Comparison of ENCODE assay signal across 8 mouse cellular contexts in genomic region chr14:79426730-79427365, GRCm38 (mm10). TPM values are rescaled to one million over a fixed set of nuclear protein-coding genes. Genes with fewer than 3 reads are reported as not detected.
DNase-seq lines count a peak whose midpoint lies in the region; ATAC-seq and TF ChIP-seq lines count a peak whose summit lies in the region.
"Not testable (repeated sequence)": the region's sequence is repeated elsewhere in the genome, so short reads cannot be mapped to it uniquely, and the experiment has no call there.

No protein-coding gene starts in this region.

- H3K27ac ChIP-seq in embryonic fibroblast, embryonic 13.5 days (ENCODE audit: insufficient read depth, low read length): 0 out of 2 replicates have a peak overlapping the region, but pooled peaks have one; percentile 0
- H3K27ac ChIP-seq in heart, embryonic 10.5 days: peak overlapping the region; percentile 89
- peak overlapping the region; percentile 87 for H3K27ac ChIP-seq in hindbrain, embryonic 15.5 days (replicated peaks)
- H3K27ac ChIP-seq in layer of hippocampus, adult 2 months: peak overlapping the region; percentile 90
- peak overlapping the region; percentile 72 for H3K27ac ChIP-seq in lung, embryonic 14.5 days (ENCODE audit: low read depth)

- H3K4me3 ChIP-seq in embryonic fibroblast, embryonic 13.5 days (ENCODE audit: insufficient read depth, low read length): not testable (repeated sequence)
- peak overlapping the region; percentile 57 for H3K4me3 ChIP-seq in heart, embryonic 10.5 days
- H3K4me3 ChIP-seq in hindbrain, embryonic 15.5 days: peak overlapping the region; percentile 74
- peak overlapping the region; percentile 75 for H3K4me3 ChIP-seq in layer of hippocampus, adult 2 months
- H3K4me3 ChIP-seq in lung, embryonic 14.5 days (ENCODE audit: low read depth, low read length): peak overlapping the region; percentile 49
- peak overlapping the region; percentile 17 for H3K4me3 ChIP-seq in myocyte

- H3K27me3 ChIP-seq in heart, embryonic 10.5 days (ENCODE audit: insufficient read depth, poor library complexity, severe bottlenecking); hindbrain, embryonic 15.5 days; lung, embryonic 14.5 days (ENCODE audit: insufficient read depth, low read length); myocyte (ENCODE audit: control insufficient read depth, insufficient read depth, insufficient read length): not testable (repeated sequence)

- not testable (repeated sequence) for TF ChIP-seq POLR2A in embryonic fibroblast, embryonic 13.5 days (IDR thresholded peaks at IDR 0.05; ENCODE audit: low read depth, low read length); myocyte (IDR thresholded peaks at IDR 0.05; ENCODE audit: insufficient read length, low read depth)

- peaks cover 12% of the 10 kb centered on the region for H3K36me3 ChIP-seq in heart, embryonic 10.5 days
- H3K36me3 ChIP-seq in hindbrain, embryonic 15.5 days: peaks cover 15% of the 10 kb centered on the region
- H3K36me3 ChIP-seq in lung, embryonic 14.5 days (ENCODE audit: insufficient read depth); myocyte (ENCODE audit: control insufficient read depth, insufficient read depth): not testable (repeated sequence)

- peak; percentile 47 for ATAC-seq in hindbrain, embryonic 15.5 days (ENCODE audit: low FRiP score, low read depth)
- peak; percentile 59 for ATAC-seq in lung, embryonic 14.5 days (ENCODE audit: insufficient read depth)

- WGBS in heart, embryonic 10.5 days: 30% methylated on average over 16 of the region's 59 CpGs
- WGBS in hindbrain, embryonic 15.5 days: 38% methylated on average over 14 of the region's 59 CpGs
- WGBS in lung, embryonic 14.5 days: 47% methylated on average over 8 of the region's 59 CpGs

- not testable (repeated sequence) for H3ac ChIP-seq in myocyte (ENCODE audit: control insufficient read depth, insufficient read length)

- H3K9ac ChIP-seq in hindbrain, embryonic 15.5 days: peak overlapping the region; percentile 63
- peak overlapping the region; percentile 58 for H3K9ac ChIP-seq in lung, embryonic 14.5 days

- H3K4me1 ChIP-seq in embryonic fibroblast, embryonic 13.5 days (ENCODE audit: control insufficient read depth, insufficient read depth, low read length); heart, embryonic 10.5 days; hindbrain, embryonic 15.5 days (replicated peaks); lung, embryonic 14.5 days (ENCODE audit: insufficient read depth): not testable (repeated sequence)

- DNase-seq in cerebellum, adult 11 months: peak; percentile 23
- DNase-seq in heart, embryonic 10.5 days (ENCODE audit: low spot score); layer of hippocampus, adult 2 months (ENCODE audit: low spot score in 2 of 2); lung, embryonic 14.5 days: not testable (repeated sequence)
- DNase-seq in thymus, postnatal 36 days: peak; percentile 8 to 25

- H3K4me2 ChIP-seq in hindbrain, embryonic 15.5 days: peak overlapping the region; percentile 56
- H3K4me2 ChIP-seq in lung, embryonic 14.5 days: peak overlapping the region; percentile 57
- not testable (repeated sequence) for H3K4me2 ChIP-seq in myocyte (ENCODE audit: low read depth)

- not testable (repeated sequence) for H3K9me3 ChIP-seq in heart, embryonic 10.5 days; hindbrain, embryonic 15.5 days
- H3K9me3 ChIP-seq in lung, embryonic 14.5 days (ENCODE audit: low read depth, low read length): peaks cover 11% of the 10 kb centered on the region

- H3K79me2 ChIP-seq in myocyte (ENCODE audit: control insufficient read depth, insufficient read depth): not testable (repeated sequence)

- not testable (repeated sequence) for TF ChIP-seq CTCF in embryonic fibroblast, embryonic 13.5 days (IDR thresholded peaks at IDR 0.05; ENCODE audit: borderline replicate concordance, insufficient read depth, low read length); layer of hippocampus, adult 2 months (conservative IDR thresholded peaks at IDR 0.05); lung, embryonic 14.5 days (IDR thresholded peaks at IDR 0.05; ENCODE audit: low read depth)

RNA-seq across cellular contexts. Expression of gene Kbtbd7, which starts 0.5 kb away (rescaled TPM):
- polyA plus RNA-seq in embryonic fibroblast, embryonic 13.5 days (2011; ENCODE audit: insufficient read length, low read depth, missing spikeins): 4.3 and 6.4 TPM in 2 replicates
- polyA plus RNA-seq in heart, embryonic 10.5 days (2016; fragmentation: Nextera tagmentation; extraction: Ambion mirVana): 9.2 and 9.3 TPM in 2 replicates
- polyA plus RNA-seq in hindbrain, embryonic 15.5 days (2015; fragmentation: Nextera tagmentation; extraction: Ambion mirVana): 18.2 and 18.8 TPM in 2 replicates
- 10 to 100 TPM; 39.9 to 44.0 TPM for total RNA-seq in layer of hippocampus, adult 2 months (2021)
- polyA plus RNA-seq in lung, embryonic 14.5 days (2014; fragmentation: Nextera tagmentation; extraction: Ambion mirVana): 17.5 and 18.0 TPM in 2 replicates
- 1.5 TPM for polyA plus RNA-seq in myocyte (2012; fragmentation: generic; extraction: Trizol)

RNA-seq across cellular contexts. Expression of gene Kbtbd6, which starts 24.8 kb away (rescaled TPM):
- polyA plus RNA-seq in embryonic fibroblast, embryonic 13.5 days (2011; ENCODE audit: insufficient read length, low read depth, missing spikeins): 0.62 and 1.7 TPM in 2 replicates
- 2.9 and 3.8 TPM in 2 replicates for polyA plus RNA-seq in heart, embryonic 10.5 days (2016; fragmentation: Nextera tagmentation; extraction: Ambion mirVana)
- polyA plus RNA-seq in hindbrain, embryonic 15.5 days (2015; fragmentation: Nextera tagmentation; extraction: Ambion mirVana): 2.0 and 2.8 TPM in 2 replicates
- 1 to 10 TPM in 1 of 2 experiments, under 1 TPM in 1; 0.91 to 1.2 TPM for total RNA-seq in layer of hippocampus, adult 2 months (2021)
- polyA plus RNA-seq in lung, embryonic 14.5 days (2014; fragmentation: Nextera tagmentation; extraction: Ambion mirVana): 4.5 and 5.6 TPM in 2 replicates
- 0.05 TPM for polyA plus RNA-seq in myocyte (2012; fragmentation: generic; extraction: Trizol)

RNA-seq across cellular contexts. Expression of gene Mtrf1, which starts 29.3 kb away (rescaled TPM):
- polyA plus RNA-seq in embryonic fibroblast, embryonic 13.5 days (2011; ENCODE audit: insufficient read length, low read depth, missing spikeins): 4.5 and 7.9 TPM in 2 replicates
- polyA plus RNA-seq in heart, embryonic 10.5 days (2016; fragmentation: Nextera tagmentation; extraction: Ambion mirVana): 9.1 and 9.4 TPM in 2 replicates
- 10.9 and 11.1 TPM in 2 replicates for polyA plus RNA-seq in hindbrain, embryonic 15.5 days (2015; fragmentation: Nextera tagmentation; extraction: Ambion mirVana)
- total RNA-seq in layer of hippocampus, adult 2 months (2021): 1 to 10 TPM; 6.0 to 6.2 TPM
- polyA plus RNA-seq in lung, embryonic 14.5 days (2014; fragmentation: Nextera tagmentation; extraction: Ambion mirVana): 10.1 and 10.8 TPM in 2 replicates
- polyA plus RNA-seq in myocyte (2012; fragmentation: generic; extraction: Trizol): 3.1 TPM

RNA-seq across cellular contexts. Expression of gene Naa16, which starts 36.3 kb away (rescaled TPM):
- polyA plus RNA-seq in embryonic fibroblast, embryonic 13.5 days (2011; ENCODE audit: insufficient read length, low read depth, missing spikeins): 19.8 and 20.5 TPM in 2 replicates
- polyA plus RNA-seq in heart, embryonic 10.5 days (2016; fragmentation: Nextera tagmentation; extraction: Ambion mirVana): 27.1 and 30.2 TPM in 2 replicates
- polyA plus RNA-seq in hindbrain, embryonic 15.5 days (2015; fragmentation: Nextera tagmentation; extraction: Ambion mirVana): 20.3 and 21.4 TPM in 2 replicates
- 10 to 100 TPM; 13.5 to 15.2 TPM for total RNA-seq in layer of hippocampus, adult 2 months (2021)
- 44.1 and 47.5 TPM in 2 replicates for polyA plus RNA-seq in lung, embryonic 14.5 days (2014; fragmentation: Nextera tagmentation; extraction: Ambion mirVana)
- 3.6 TPM for polyA plus RNA-seq in myocyte (2012; fragmentation: generic; extraction: Trizol)

RNA-seq across cellular contexts. Expression of gene Elf1, which starts 54.1 kb away (rescaled TPM):
- polyA plus RNA-seq in embryonic fibroblast, embryonic 13.5 days (2011; ENCODE audit: insufficient read length, low read depth, missing spikeins): 27.8 and 31.1 TPM in 2 replicates
- 7.4 and 7.5 TPM in 2 replicates for polyA plus RNA-seq in heart, embryonic 10.5 days (2016; fragmentation: Nextera tagmentation; extraction: Ambion mirVana)
- 2.9 and 3.8 TPM in 2 replicates for polyA plus RNA-seq in hindbrain, embryonic 15.5 days (2015; fragmentation: Nextera tagmentation; extraction: Ambion mirVana)
- total RNA-seq in layer of hippocampus, adult 2 months (2021): 1 to 10 TPM; 4.6 to 4.8 TPM
- 19.2 and 20.2 TPM in 2 replicates for polyA plus RNA-seq in lung, embryonic 14.5 days (2014; fragmentation: Nextera tagmentation; extraction: Ambion mirVana)
- 3.6 TPM for polyA plus RNA-seq in myocyte (2012; fragmentation: generic; extraction: Trizol)

Comparison
In these comparisons a context has a peak if more than half of its experiments do, and no peak if none do; other contexts are left out.
1. H3K27ac ChIP-seq: peak in every context shown above with its lines; median percentile 90 in layer of hippocampus, adult 2 months; 89 in heart, embryonic 10.5 days; 87 in hindbrain, embryonic 15.5 days; 72 in lung, embryonic 14.5 days; 0 in embryonic fibroblast, embryonic 13.5 days.